Mouse (Mus musculus) bone marrow, adult 2 months (tissue): Measurements from ENCODE around the gene Eif2ak3. TPM values are rescaled to one million over a fixed set of nuclear protein-coding genes. Genes with fewer than 3 reads are reported as not detected.

Experiments used
- H3K27ac ChIP-seq: fragments of 200-500 bp; 2 replicates; pipeline ENCODE4 v1.5.1; 2012; ENCODE audit warnings: low read depth, mild to moderate bottlenecking, control low read depth, inconsistent platforms, low read length; ENCODE audit not compliant: control insufficient read depth, poor library complexity, insufficient read depth
- H3K4me1 ChIP-seq: fragments of 200-500 bp; 2 replicates; pipeline ENCODE4 v1.6.1; 2011; ENCODE audit warnings: low read length; ENCODE audit not compliant: control insufficient read depth, insufficient read depth
- H3K4me3 ChIP-seq: fragments of 200-500 bp; replicated peaks from 2 replicates; pipeline ENCODE3; 2011; ENCODE audit warnings: mild to moderate bottlenecking, low read depth, low read length, control low read depth; ENCODE audit not compliant: control insufficient read depth
- CTCF ChIP-seq: fragments of 200-500 bp; IDR thresholded peaks from 2 replicates; pipeline ENCODE4 v1.5.1; 2011; ENCODE audit warnings: low read length, control low read depth; ENCODE audit not compliant: control insufficient read depth, insufficient read depth
- POLR2A ChIP-seq: fragments of 200-500 bp; IDR thresholded peaks from 2 replicates; pipeline ENCODE4 v1.6.1; 2011; ENCODE audit warnings: low read depth, mild to moderate bottlenecking, control low read depth, low read length, borderline replicate concordance; ENCODE audit not compliant: control insufficient read depth
- WGBS: fragments of 180-500 bp; shearing (Covaris S2); methylation state at CpG from one replicate; pipeline ENCODE4 v1.1.7; 2018; 5-methylcytosine and 5-hydroxymethylcytosine counted together
- polyA plus RNA-seq: library from polyadenylated mRNA; stranded (reverse); fragments of >200 nt; gene quantifications from 2 replicates; pipeline ENCODE4 v1.2.4, GENCODE M21; 2011; ENCODE audit warnings: low replicate concordance; ENCODE audit not compliant: missing spikeins, insufficient read depth, insufficient read length

Eif2ak3 gene
- polyA plus RNA-seq, 1 experiment = 10.9 TPM

- no peak overlapping the region for H3K27ac ChIP-seq
- no peak for TF ChIP-seq POLR2A
- no peak overlapping the region for H3K4me3 ChIP-seq
- 74% methylated on average over 5 of the region's 5 CpGs for WGBS
- no peaks in the 10 kb centered on the region; the same call in 1 of the 2 replicates for H3K4me1 ChIP-seq
These were observed 1.3 kb upstream of the Eif2ak3 start for GRCm38 (mm10) chr6:70842991-70843390.

- Histone ChIP-seq H3K4me3 (peak overlapping the region; percentile 91), H3K4me1 (no peaks in the 10 kb centered on the region; the same call in 1 of the 2 replicates), H3K27ac (peak overlapping the region; percentile 98)
- peak; percentile 33; the same call in 1 of the 2 replicates for TF ChIP-seq POLR2A
- TF ChIP-seq CTCF = no peak
- WGBS = 1% methylated on average over 38 of the region's 38 CpGs
These were observed 756 bp downstream of the Eif2ak3 start for GRCm38 (mm10) chr6:70844896-70845646.

GRCm38 (mm10) chr6:70847386-70847785 is 3.1 kb downstream of the Eif2ak3 start:
- WGBS = 69% methylated on average over 3 of the region's 3 CpGs
- Histone ChIP-seq H3K4me1 (no peaks in the 10 kb centered on the region; the same call in 1 of the 2 replicates), H3K4me3 (peak overlapping the region; percentile 26), H3K27ac (peak overlapping the region; percentile 75)
- TF ChIP-seq CTCF (no peak), POLR2A (no peak)

- Histone ChIP-seq H3K27ac (no peak overlapping the region), H3K4me3 (no peak overlapping the region), H3K4me1 (peaks cover 6% of the 10 kb centered on the region)
- TF ChIP-seq CTCF (no peak), POLR2A (no peak)
- 75% methylated on average over 4 of the region's 4 CpGs for WGBS
These were observed 9.1 kb downstream of the Eif2ak3 start for GRCm38 (mm10) chr6:70853371-70853770.

GRCm38 (mm10) chr6:70855529-70856309 is 11.4 kb downstream of the Eif2ak3 start:
- Histone ChIP-seq H3K4me1 (peaks cover 6% of the 10 kb centered on the region), H3K4me3 (peak overlapping the region; percentile 45), H3K27ac (peak overlapping the region; percentile 88)
- TF ChIP-seq CTCF (no peak), POLR2A (no peak)
- WGBS = 47% methylated on average over 13 of the region's 13 CpGs

- TF ChIP-seq CTCF = no peak
- Histone ChIP-seq H3K27ac (peak overlapping the region; percentile 19; the same call in 1 of the 2 replicates), H3K4me1 (peaks cover 10% of the 10 kb centered on the region), H3K4me3 (no peak overlapping the region)
- WGBS = 73% methylated on average over 7 of the region's 7 CpGs
These were observed 18.4 kb downstream of the Eif2ak3 start for GRCm38 (mm10) chr6:70862726-70863125.

- peak overlapping the region; percentile 33 for H3K4me3 ChIP-seq
- 20% methylated on average over 6 of the region's 6 CpGs for WGBS
- TF ChIP-seq CTCF (no peak), POLR2A (no peak)
- peaks cover 10% of the 10 kb centered on the region for H3K4me1 ChIP-seq
- H3K27ac ChIP-seq = peak overlapping the region; percentile 30; the same call in 1 of the 2 replicates
These were observed 20.0 kb downstream of the Eif2ak3 start for GRCm38 (mm10) chr6:70864285-70864684.

- H3K4me1 ChIP-seq = peaks cover 10% of the 10 kb centered on the region
- H3K4me3 ChIP-seq = no peak overlapping the region
- TF ChIP-seq CTCF = no peak
- no peak for TF ChIP-seq POLR2A
- H3K27ac ChIP-seq = no peak overlapping the region
- 82% methylated on average over 5 of the region's 5 CpGs for WGBS
These were observed 22.4 kb downstream of the Eif2ak3 start for GRCm38 (mm10) chr6:70866761-70867160.

GRCm38 (mm10) chr6:70867297-70867696 is 23.0 kb downstream of the Eif2ak3 start:
- no peak overlapping the region for H3K4me3 ChIP-seq
- WGBS = 87% methylated on average over 9 of the region's 9 CpGs
- no peak overlapping the region for H3K27ac ChIP-seq
- TF ChIP-seq POLR2A (no peak), CTCF (no peak)
- H3K4me1 ChIP-seq = peaks cover 7% of the 10 kb centered on the region
